Mouse (Mus musculus) embryonic stem cell, embryonic (primary cell): ENCODE data around the gene Gldc.

Experiments
- CTCF ChIA-PET, 4 experiments: fragments of 300-600 bp in 2 of 4; fragments of 350-600 bp in 2 of 4; sonication (Branson Sonifier 250); formaldehyde crosslinking; loops; one replicate each; lab custom pipeline; 2022; ENCODE audit warnings: inconsistent platforms in 2 of 4; lab: Charles Lee
- POLR2A ChIA-PET, 4 experiments: fragments of 300-600 bp in 2 of 4; fragments of 350-600 bp in 2 of 4; sonication (Branson Sonifier 250); formaldehyde crosslinking; loops; one replicate each; lab custom pipeline; 2022; ENCODE audit warnings: antibody characterized with exemption in 4 of 4, inconsistent platforms in 1 of 4; lab: Charles Lee

Gldc gene

GRCm38 (mm10) chr19:30171346-30172055, 3.7 kb downstream of the Gldc start:
- ChIA-PET POLR2A (interaction anchor here in 3 of 4 experiments (0.6 to 5.2 kb wide), 3 partner anchors 13 to 140 kb away, joined by 3 to 37 read pairs (median 17); no protein-coding TSS in a partner anchor), CTCF (interaction anchor here in 1 of 4 experiments (0.7 kb wide), 1 partner anchor 1256 kb away, joined by 4 read pairs; no protein-coding TSS in a partner anchor)

- CTCF ChIA-PET: interaction anchor here in 2 of 4 experiments (0.6 kb wide), 3 partner anchors 13 to 104 kb away, joined by 3 to 6 read pairs (median 5); no protein-coding TSS in a partner anchor
- POLR2A ChIA-PET: interaction anchor here in 3 of 4 experiments (0.6 to 2.6 kb wide), 7 partner anchors 8 to 140 kb away, joined by 3 to 17 read pairs (median 4); partner anchors contain the start of gene Uhrf2 (in 1 of the 3)
Observed at GRCm38 (mm10) chr19:30170319-30170718, 4.9 kb downstream of the Gldc start.

GRCm38 (mm10) chr19:30166801-30167505, 8.3 kb downstream of the Gldc start:
- POLR2A ChIA-PET: interaction anchor here in 1 of 4 experiments (1.0 to 1.8 kb wide), 3 partner anchors 8 to 10 kb away, joined by 3 to 5 read pairs (median 4); partner anchors contain the start of gene Gldc
- CTCF ChIA-PET: interaction anchor here in 3 of 4 experiments (0.6 to 1.8 kb wide), 5 partner anchors 10 to 1732 kb away, joined by 3 to 7 read pairs (median 4); no protein-coding TSS in a partner anchor

- CTCF ChIA-PET: interaction anchor here in 1 of 4 experiments (1.1 kb wide), 1 partner anchor 41 kb away, joined by 3 read pairs; no protein-coding TSS in a partner anchor
- POLR2A ChIA-PET: interaction anchor here in 2 of 4 experiments (1.0 to 3.2 kb wide), 7 partner anchors 10 to 22 kb away, joined by 3 to 10 read pairs (median 4); partner anchors contain the start of gene Gldc (in 1 of the 2)
Observed at GRCm38 (mm10) chr19:30164228-30164627, 11.0 kb downstream of the Gldc start.

GRCm38 (mm10) chr19:30162808-30163207, 12.4 kb downstream of the Gldc start:
- POLR2A ChIA-PET: interaction anchor here in 2 of 4 experiments (0.6 to 3.2 kb wide), 10 partner anchors 10 to 18 kb away, joined by 3 to 10 read pairs (median 3); partner anchors contain the start of gene Gldc (in 1 of the 2)
- CTCF ChIA-PET: interaction anchor here in 1 of 4 experiments (1.1 kb wide), 1 partner anchor 43 kb away, joined by 3 read pairs; no protein-coding TSS in a partner anchor

- CTCF ChIA-PET: interaction anchor here in 1 of 4 experiments (0.6 kb wide), 1 partner anchor 338 kb away, joined by 3 read pairs; no protein-coding TSS in a partner anchor
- POLR2A ChIA-PET: interaction anchor here in 2 of 4 experiments (0.6 to 3.9 kb wide), 4 partner anchors 11 to 33 kb away, joined by 3 to 17 read pairs (median 6); no protein-coding TSS in a partner anchor
Observed at GRCm38 (mm10) chr19:30160021-30160420, 15.2 kb downstream of the Gldc start.

GRCm38 (mm10) chr19:30158189-30158588, 17.0 kb downstream of the Gldc start:
- CTCF ChIA-PET: no interaction called here
- POLR2A ChIA-PET: interaction anchor here in 2 of 4 experiments (0.6 to 3.9 kb wide), 8 partner anchors 9 to 58 kb away, joined by 3 to 17 read pairs (median 4); no protein-coding TSS in a partner anchor

- CTCF ChIA-PET: interaction anchor here in 1 of 4 experiments (0.6 kb wide), 1 partner anchor 824 kb away, joined by 3 read pairs; no protein-coding TSS in a partner anchor
- POLR2A ChIA-PET: interaction anchor here in 3 of 4 experiments (0.6 to 3.9 kb wide), 9 partner anchors 10 to 377 kb away, joined by 3 to 17 read pairs (median 4); partner anchors contain the start of gene Gldc (in 1 of the 3)
Observed at GRCm38 (mm10) chr19:30157031-30157687, 18.1 kb downstream of the Gldc start.

- ChIA-PET POLR2A (interaction anchor here in 2 of 4 experiments (0.6 to 1.4 kb wide), 5 partner anchors 9 to 1164 kb away, joined by 3 to 5 read pairs (median 3); no protein-coding TSS in a partner anchor), CTCF (no interaction called here)
Observed at GRCm38 (mm10) chr19:30153729-30154128, 21.5 kb downstream of the Gldc start.

GRCm38 (mm10) chr19:30151290-30151689, 23.9 kb downstream of the Gldc start:
- POLR2A ChIA-PET: interaction anchor here in 1 of 4 experiments (2.7 kb wide), 1 partner anchor 23 kb away, joined by 9 read pairs; no protein-coding TSS in a partner anchor
- CTCF ChIA-PET: no interaction called here

GRCm38 (mm10) chr19:30149238-30149805, 25.9 kb downstream of the Gldc start:
- ChIA-PET POLR2A (interaction anchor here in 1 of 4 experiments (0.7 to 1.3 kb wide), 4 partner anchors 26 to 614 kb away, joined by 3 to 8 read pairs (median 5); partner anchors contain the start of gene Gldc), CTCF (interaction anchor here in 1 of 4 experiments (0.7 kb wide), 1 partner anchor 273 kb away, joined by 5 read pairs; no protein-coding TSS in a partner anchor)

- ChIA-PET POLR2A (interaction anchor here in 1 of 4 experiments (0.8 to 3.2 kb wide), 4 partner anchors 10 to 34 kb away, joined by 3 to 10 read pairs (median 5); no protein-coding TSS in a partner anchor), CTCF (interaction anchor here in 1 of 4 experiments (1.3 kb wide), 1 partner anchor 58 kb away, joined by 4 read pairs; no protein-coding TSS in a partner anchor)
Observed at GRCm38 (mm10) chr19:30147306-30147705, 27.9 kb downstream of the Gldc start.

- POLR2A ChIA-PET: interaction anchor here in 1 of 4 experiments (0.8 to 3.2 kb wide), 3 partner anchors 10 to 17 kb away, joined by 4 to 10 read pairs (median 6); no protein-coding TSS in a partner anchor
- CTCF ChIA-PET: interaction anchor here in 1 of 4 experiments (1.3 kb wide), 1 partner anchor 59 kb away, joined by 4 read pairs; no protein-coding TSS in a partner anchor
Observed at GRCm38 (mm10) chr19:30146761-30147160, 28.5 kb downstream of the Gldc start.

- POLR2A ChIA-PET: interaction anchor here in 2 of 4 experiments (0.9 to 1.2 kb wide), 4 partner anchors 8 to 24 kb away, joined by 3 read pairs; no protein-coding TSS in a partner anchor
- CTCF ChIA-PET: no interaction called here
Observed at GRCm38 (mm10) chr19:30145106-30145505, 30.1 kb downstream of the Gldc start.

- ChIA-PET CTCF (no interaction called here), POLR2A (interaction anchor here in 1 of 4 experiments (0.7 to 1.4 kb wide), 5 partner anchors 13 to 33 kb away, joined by 3 to 4 read pairs (median 4); no protein-coding TSS in a partner anchor)
Observed at GRCm38 (mm10) chr19:30136308-30136707, 38.9 kb downstream of the Gldc start.

GRCm38 (mm10) chr19:30128177-30128576, 47.1 kb downstream of the Gldc start:
- POLR2A ChIA-PET: interaction anchor here in 1 of 4 experiments (0.7 kb wide), 1 partner anchor 875 kb away, joined by 3 read pairs; no protein-coding TSS in a partner anchor

More at GRCm38 (mm10) chr19:30128177-30128576, 47.1 kb downstream of the Gldc start:
- CTCF ChIA-PET: interaction anchor here (0.6 to 0.8 kb wide), 5 partner anchors 14 to 716 kb away, joined by 3 read pairs; no protein-coding TSS in a partner anchor
